Mouse (Mus musculus) lung, embryonic 14.5 days (tissue): ENCODE measurements around the gene Tmem202. TPM values are rescaled to one million over a fixed set of nuclear protein-coding genes. Genes with fewer than 3 reads are reported as not detected.

Experiments
- ATAC-seq: fragments of 200-750 bp; cut with Nextera tagmentation; 2 replicates; pipeline ENCODE4 v1.8.0; 2017; ENCODE audit warnings: mild to moderate bottlenecking, moderate TSS enrichment, moderate library complexity; ENCODE audit not compliant: insufficient read depth
- DNase-seq: peaks from one replicate; pipeline ENCODE4 v3.0.0-alpha.2; 2015
- H3K27ac ChIP-seq: fragments of 300-500 bp; sonication (generic); 2 replicates; pipeline ENCODE4 v1.5.1; 2014; ENCODE audit warnings: low read depth, mild to moderate bottlenecking, moderate library complexity
- H3K27me3 ChIP-seq: fragments of 300-500 bp; sonication (generic); 2 replicates; pipeline ENCODE4 v1.6.1; 2014; ENCODE audit warnings: low read length, control low read depth; ENCODE audit not compliant: insufficient read depth
- H3K36me3 ChIP-seq: fragments of 300-500 bp; sonication (generic); 2 replicates; pipeline ENCODE4 v1.6.1; 2014; ENCODE audit warnings: control low read depth; ENCODE audit not compliant: insufficient read depth
- H3K4me1 ChIP-seq: fragments of 300-500 bp; sonication (generic); 2 replicates; pipeline ENCODE4 v1.6.1; 2014; ENCODE audit warnings: antibody characterized with exemption, control low read depth; ENCODE audit not compliant: insufficient read depth
- H3K4me2 ChIP-seq: fragments of 300-500 bp; sonication (generic); 2 replicates; pipeline ENCODE4 v1.6.1; 2014; ENCODE audit warnings: mild to moderate bottlenecking
- H3K4me3 ChIP-seq: fragments of 300-500 bp; sonication (generic); 2 replicates; pipeline ENCODE4 v1.5.1; 2014; ENCODE audit warnings: low read depth, low read length
- H3K9ac ChIP-seq: fragments of 300-500 bp; sonication (generic); 2 replicates; pipeline ENCODE4 v1.6.1; 2014
- H3K9me3 ChIP-seq: fragments of 300-500 bp; sonication (generic); 2 replicates; pipeline ENCODE4 v1.6.1; 2016; ENCODE audit warnings: low read depth, low read length, control low read depth
- CTCF ChIP-seq: IDR thresholded peaks from 2 replicates; pipeline ENCODE4 v1.5.1; 2016; ENCODE audit warnings: antibody characterized with exemption, low read depth
- WGBS: fragments of 180-500 bp; shearing (Covaris S2); extraction: QIAGEN DNeasy Blood & Tissue Kit; methylation state at CpG from one replicate; pipeline ENCODE4 v1.1.7; 2014; 5-methylcytosine and 5-hydroxymethylcytosine counted together
- polyA plus RNA-seq: library from polyadenylated mRNA; unstranded; fragments of >200 nt; fragmentation: Nextera tagmentation; extraction: Ambion mirVana; gene quantifications from 2 replicates; pipeline ENCODE4 v1.2.1, GENCODE M21; 2014

The Tmem202 gene
- polyA plus RNA-seq, 1 experiment from 2014 or later: not detected

- Histone ChIP-seq H3K4me2 (no peak overlapping the region), H3K9ac (no peak overlapping the region), H3K36me3 (no peaks in the 10 kb centered on the region), H3K27ac (no peak overlapping the region), H3K9me3 (no peaks in the 10 kb centered on the region), H3K27me3 (no peaks in the 10 kb centered on the region), H3K4me1 (no peaks in the 10 kb centered on the region), H3K4me3 (no peak overlapping the region)
- ATAC-seq: no peak
- no peak for TF ChIP-seq CTCF
- peak; percentile 60 for DNase-seq
- whole genome bisulfite sequencing: 44% methylated on average over 5 of the region's 5 CpGs
Measured at GRCm38 (mm10) chr9:59518976-59519375, 20.7 kb downstream of the Tmem202 start.

- DNase-seq: peak; percentile 15
- no peak overlapping the region for H3K4me3 ChIP-seq
- TF ChIP-seq CTCF: peak; percentile 34
- H3K27ac ChIP-seq: no peak overlapping the region
- H3K4me1 ChIP-seq: no peaks in the 10 kb centered on the region
- no peak for ATAC-seq
- no peaks in the 10 kb centered on the region for H3K27me3 ChIP-seq
- no peak overlapping the region for H3K9ac ChIP-seq
- 49% methylated on average over 7 of the region's 7 CpGs for WGBS
- H3K4me2 ChIP-seq: no peak overlapping the region
- H3K9me3 ChIP-seq: no peaks in the 10 kb centered on the region
- no peaks in the 10 kb centered on the region for H3K36me3 ChIP-seq
Measured at GRCm38 (mm10) chr9:59517127-59517526, 22.5 kb downstream of the Tmem202 start.

- no peaks in the 10 kb centered on the region for H3K4me1 ChIP-seq
- no peak overlapping the region for H3K27ac ChIP-seq
- no peak for DNase-seq
- H3K9me3 ChIP-seq: no peaks in the 10 kb centered on the region
- no peak for ATAC-seq
- H3K27me3 ChIP-seq: no peaks in the 10 kb centered on the region
- H3K4me3 ChIP-seq: no peak overlapping the region
- no peaks in the 10 kb centered on the region for H3K36me3 ChIP-seq
- no peak for TF ChIP-seq CTCF
- H3K9ac ChIP-seq: no peak overlapping the region
- 26% methylated on average over 3 of the region's 3 CpGs for WGBS
- H3K4me2 ChIP-seq: no peak overlapping the region
Measured at GRCm38 (mm10) chr9:59515069-59515468, 24.6 kb downstream of the Tmem202 start.

- WGBS: 26% methylated on average over 4 of the region's 4 CpGs
- Histone ChIP-seq H3K9me3 (no peaks in the 10 kb centered on the region), H3K4me1 (no peaks in the 10 kb centered on the region), H3K9ac (no peak overlapping the region), H3K36me3 (no peaks in the 10 kb centered on the region), H3K4me2 (no peak overlapping the region), H3K4me3 (no peak overlapping the region), H3K27me3 (no peaks in the 10 kb centered on the region), H3K27ac (no peak overlapping the region)
- DNase-seq (no peak), ATAC-seq (no peak)
- TF ChIP-seq CTCF: no peak
Measured at GRCm38 (mm10) chr9:59512381-59512780, 27.3 kb downstream of the Tmem202 start.

- Histone ChIP-seq H3K4me2 (no peak overlapping the region), H3K4me1 (no peaks in the 10 kb centered on the region), H3K9ac (no peak overlapping the region), H3K27ac (no peak overlapping the region), H3K4me3 (no peak overlapping the region), H3K27me3 (no peaks in the 10 kb centered on the region), H3K36me3 (no peaks in the 10 kb centered on the region), H3K9me3 (no peaks in the 10 kb centered on the region)
- TF ChIP-seq CTCF: no peak
- ATAC-seq (no peak), DNase-seq (no peak)
- WGBS: 28% methylated on average over 1 of the region's 1 CpGs
Measured at GRCm38 (mm10) chr9:59508146-59508545, 31.5 kb downstream of the Tmem202 start.

- Histone ChIP-seq H3K36me3 (no peaks in the 10 kb centered on the region), H3K4me1 (0 out of 2 replicates have a peak, but pooled peaks cover 4% of the 10 kb centered on the region), H3K9ac (peak overlapping the region; percentile 98), H3K4me3 (peak overlapping the region; percentile 99), H3K27me3 (no peaks in the 10 kb centered on the region), H3K4me2 (peak overlapping the region; percentile 69), H3K27ac (peak overlapping the region; percentile 99; the same call in 1 of the 2 replicates), H3K9me3 (no peaks in the 10 kb centered on the region)
- no peak for DNase-seq
- no peak for ATAC-seq
- no peak for TF ChIP-seq CTCF
Measured at GRCm38 (mm10) chr9:59487331-59487730, 52.3 kb downstream of the Tmem202 start.

- WGBS: under 1% methylated on average over 56 of the region's 56 CpGs
- Histone ChIP-seq H3K27ac (peak within 1 kb of the TSS; percentile 99), H3K4me3 (peak within 1 kb of the TSS; percentile 99), H3K9me3 (no peaks in the 10 kb centered on the region), H3K36me3 (0 out of 2 replicates have a peak, but pooled peaks cover 3% of the 10 kb centered on the region), H3K27me3 (no peaks in the 10 kb centered on the region), H3K4me2 (peak within 1 kb of the TSS; percentile 93), H3K4me1 (0 out of 2 replicates have a peak, but pooled peaks cover 4% of the 10 kb centered on the region), H3K9ac (peak within 1 kb of the TSS; percentile 98)
- DNase-seq (peak; percentile 99), ATAC-seq (peak; percentile 99)
- TF ChIP-seq CTCF: no peak
Measured at GRCm38 (mm10) chr9:59486549-59487065, 53.0 kb downstream of the Tmem202 start, which contains the start of gene Arih1. Gene Arih1, minus strand, starts transcription at chr9:59486618.
